Mouse (Mus musculus) urinary bladder, postnatal 25 days (tissue): Measurements from ENCODE around the gene Appl1.
"Not testable (repeated sequence)": the region's sequence is repeated elsewhere in the genome, so short reads cannot be mapped to it uniquely, and the experiment has no call there.

Experiments
- DNase-seq: peaks from one replicate; pipeline ENCODE4 v3.0.0; 2022; ENCODE audit warnings: low spot score

Gene Appl1

GRCm38 (mm10) chr14:26969164-26969563 is 1.9 kb downstream of the Appl1 start:
- DNase-seq, result no peak

- DNase-seq, result no peak
These were observed 10.5 kb downstream of the Appl1 start for GRCm38 (mm10) chr14:26960518-26960917.

- DNase-seq, result not testable (repeated sequence)
These were observed 14.9 kb downstream of the Appl1 start for GRCm38 (mm10) chr14:26956139-26956538.

- DNase-seq, result no peak
These were observed 35.5 kb downstream of the Appl1 start for GRCm38 (mm10) chr14:26935558-26935957.

DNA sequence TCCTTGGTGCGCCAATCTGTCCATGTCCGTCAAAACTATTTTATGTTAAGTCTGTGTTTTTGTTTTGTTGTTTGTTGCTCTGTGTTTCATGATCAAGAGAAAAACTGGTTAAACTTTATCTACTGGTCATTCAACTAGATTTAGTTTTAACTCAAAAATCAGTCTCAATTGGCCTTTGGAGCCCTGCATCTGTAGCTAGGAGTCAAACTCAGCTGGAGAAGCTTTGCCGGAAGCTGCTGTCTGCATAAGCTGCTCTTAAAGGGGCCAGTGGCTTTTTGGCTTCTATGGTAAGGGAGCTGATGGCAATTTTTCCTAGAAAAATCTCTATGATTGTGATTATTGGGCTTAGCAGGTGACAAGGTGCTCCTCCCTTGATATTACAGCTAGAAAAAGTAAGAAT is 36.1 kb downstream of the Appl1 start:
- no peak for DNase-seq

GRCm38 (mm10) chr14:26923702-26924421 is 47.2 kb downstream of the Appl1 start:
- no peak for DNase-seq

DNA sequence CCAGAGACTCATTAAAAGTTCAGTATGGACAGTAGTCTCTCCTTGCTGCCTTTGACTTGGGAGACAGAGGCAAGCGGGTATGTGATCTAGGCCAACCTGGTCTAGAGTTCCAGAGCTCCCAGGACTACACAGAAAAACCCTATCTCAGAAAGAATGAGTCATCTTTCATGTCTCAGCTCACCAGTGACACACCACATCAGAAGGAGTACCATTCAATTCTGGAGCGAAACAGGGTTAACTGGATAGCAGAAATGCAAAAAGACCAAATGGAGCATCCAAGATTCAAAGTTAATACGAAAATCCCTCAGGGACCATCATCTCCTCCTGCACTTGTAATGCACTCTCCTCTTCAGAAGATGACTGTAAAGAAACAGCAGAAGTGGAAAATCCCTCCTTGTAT is 51.7 kb downstream of the Appl1 start:
- no peak for DNase-seq

DNA sequence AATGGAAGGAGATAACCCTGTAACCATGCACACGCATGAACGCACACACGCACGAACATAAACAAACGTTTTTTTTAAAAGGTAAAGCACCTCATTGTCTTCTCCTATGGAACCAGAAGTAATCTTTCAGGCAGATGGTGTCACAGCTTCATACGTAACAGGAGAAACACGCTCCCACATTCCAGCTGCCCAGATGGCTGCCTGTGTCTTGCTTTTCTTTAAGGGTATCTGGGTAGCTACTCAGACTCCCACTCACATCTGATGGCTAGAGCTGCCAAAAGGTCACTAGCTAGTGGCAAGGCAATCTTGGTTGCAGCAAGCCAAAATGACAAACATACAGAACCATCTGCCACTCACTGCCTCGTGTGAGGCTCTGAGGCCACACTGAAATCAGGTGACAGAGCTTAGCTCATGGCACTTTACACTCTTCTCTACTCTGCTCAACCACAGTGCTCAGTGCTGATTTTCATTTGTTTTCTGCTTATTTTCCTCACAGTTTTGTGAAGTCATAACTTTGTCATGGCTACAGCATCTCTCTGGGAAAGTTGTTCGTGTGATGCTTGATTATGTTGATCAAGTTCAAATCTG is 57.3 kb downstream of the Appl1 start:
- DNase-seq, result no peak

- DNase-seq, result no peak
These were observed 59.2 kb downstream of the Appl1 start for GRCm38 (mm10) chr14:26911826-26912225.

DNA sequence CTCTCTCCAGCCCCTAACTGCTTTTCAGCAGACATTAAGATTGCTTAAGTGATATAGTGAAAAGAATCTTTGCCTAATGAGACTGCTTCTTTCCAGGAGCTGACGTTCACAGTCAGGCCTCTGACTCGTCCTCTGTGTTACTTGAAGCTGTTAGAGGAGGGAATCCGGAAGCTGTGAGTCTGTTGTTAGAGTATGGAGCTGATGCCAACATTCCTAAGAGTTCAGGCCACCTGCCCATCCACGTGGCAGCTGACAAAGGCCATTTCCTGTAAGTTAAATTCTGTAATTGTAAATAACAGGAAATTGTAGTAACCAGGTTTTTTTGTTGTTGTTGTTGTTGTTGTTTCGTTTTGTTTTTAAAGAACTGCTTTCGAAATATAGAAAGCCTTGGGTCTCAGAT is 59.8 kb downstream of the Appl1 start:
- no peak for DNase-seq

GRCm38 (mm10) chr14:26910461-26910860 is 60.6 kb downstream of the Appl1 start:
- not testable (repeated sequence) for DNase-seq

- DNase-seq, result no peak
These were observed 63.6 kb downstream of the Appl1 start for GRCm38 (mm10) chr14:26907401-26907800.

GRCm38 (mm10) chr14:26900893-26901292 is 70.1 kb downstream of the Appl1 start:
- DNase-seq, result no peak

DNA sequence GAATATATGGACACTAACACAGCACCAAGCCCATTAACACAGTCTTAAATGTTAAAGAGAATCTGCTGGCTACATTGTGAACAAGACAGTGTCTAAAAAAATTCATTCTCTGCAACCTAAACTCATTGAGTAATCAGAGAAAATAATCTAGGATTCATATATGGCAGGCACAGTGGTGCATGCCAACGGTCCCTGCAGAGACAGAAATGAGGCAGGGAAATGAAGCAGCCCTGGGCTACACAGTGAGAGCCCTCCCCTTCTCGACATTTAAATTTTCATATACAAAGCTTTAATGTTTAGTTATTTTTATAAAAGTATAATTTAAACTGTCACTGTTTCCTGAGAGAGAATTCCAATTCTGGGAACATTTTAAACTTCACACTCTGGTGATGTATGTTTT is 71.5 kb downstream of the Appl1 start:
- DNase-seq, result no peak

- DNase-seq, result no peak
These were observed 76.6 kb downstream of the Appl1 start, which contains the start of gene Asb14 for GRCm38 (mm10) chr14:26894392-26894791. Gene Asb14 (plus strand): TSS chr14:26894557.

DNA sequence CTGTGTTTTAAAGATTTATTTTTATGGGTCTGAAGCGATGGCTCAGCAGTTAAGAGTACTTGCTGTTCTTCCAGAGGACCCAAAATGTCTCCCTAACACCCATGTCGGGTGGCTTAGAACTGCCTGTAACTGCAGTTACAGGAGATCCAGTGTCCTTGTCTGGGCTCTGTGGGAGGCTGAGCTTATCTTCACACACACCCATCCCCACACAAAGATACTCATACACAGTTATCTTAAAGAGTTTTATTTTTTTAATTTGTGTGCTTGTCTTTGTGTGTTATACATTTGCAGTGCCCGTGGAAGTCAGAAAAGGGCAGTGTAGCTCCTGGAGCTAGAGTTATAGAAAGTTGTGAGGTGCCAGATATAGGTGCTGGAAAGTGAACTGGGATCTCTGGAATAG is 80.3 kb downstream of the Appl1 start:
- DNase-seq, result no peak

DNA sequence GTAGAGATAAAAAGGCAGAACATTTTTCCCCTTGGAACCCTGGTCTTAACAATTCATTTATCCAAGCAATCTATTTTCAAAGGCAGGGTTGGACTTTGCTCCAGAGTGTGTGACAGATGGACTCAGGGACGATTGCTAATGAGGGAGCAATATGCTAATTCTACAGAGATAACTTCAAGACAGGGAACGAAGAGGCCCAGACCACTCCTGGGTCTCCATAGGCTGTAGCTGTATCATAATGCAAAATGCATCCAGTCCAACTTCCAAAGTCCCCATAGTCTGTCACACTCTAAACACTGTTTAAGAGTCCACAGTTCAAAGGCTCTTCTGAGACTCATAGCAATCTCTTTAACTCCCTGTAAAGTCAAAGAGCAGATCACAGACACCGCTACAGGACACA is 83.8 kb downstream of the Appl1 start:
- no peak for DNase-seq

GRCm38 (mm10) chr14:26881700-26882099 is 89.3 kb downstream of the Appl1 start:
- no peak for DNase-seq

DNA sequence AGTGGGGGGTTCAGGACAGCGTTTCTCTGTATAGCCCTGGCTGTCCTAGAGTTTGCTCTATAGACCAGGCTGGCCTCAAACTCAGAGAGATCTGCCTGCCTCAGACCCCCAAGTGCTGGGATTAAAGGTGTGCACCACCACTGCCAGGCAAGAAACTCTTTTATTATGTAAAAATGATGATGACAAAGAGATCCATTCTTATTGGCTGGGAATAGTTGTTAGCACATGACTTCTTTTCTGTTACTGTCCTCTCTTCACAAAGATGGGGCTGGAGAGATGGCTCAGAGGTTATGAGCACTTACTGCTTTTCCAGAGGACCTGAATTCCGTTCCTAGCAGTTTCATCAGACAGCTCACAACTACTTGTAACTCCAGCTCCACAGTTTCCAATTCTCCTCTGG is 91.1 kb downstream of the Appl1 start:
- no peak for DNase-seq

- no peak for DNase-seq
These were observed 92.3 kb downstream of the Appl1 start for GRCm38 (mm10) chr14:26878756-26879155.
